In genomic region chr10:95708001-95708400, GRCm38 (mm10) we compare ENCODE assay signal across 10 mouse cellular contexts. TPM values are rescaled to one million over a fixed set of nuclear protein-coding genes. Genes with fewer than 3 reads are reported as not detected.
DNase-seq lines count a peak whose midpoint lies in the region; ATAC-seq and TF ChIP-seq lines count a peak whose summit lies in the region.
"Had no signal": no experiment of that assay in that cellular context is flagged by ENCODE, and none has a peak within 500 bp of the region (broad histone marks: within the 10 kb centered on the region; RNA-seq: fewer than 3 reads in every experiment).

No protein-coding gene starts in this region.

- no peaks in the 10 kb centered on the region for H3K79me2 ChIP-seq in heart, adult 2 months (replicated peaks; ENCODE audit: control insufficient read depth, insufficient read depth, low read length)

- H3K27ac ChIP-seq in neural tube, embryonic 15.5 days (replicated peaks), result no peak overlapping the region
- H3K27ac ChIP-seq in heart, adult 2 months, result peak overlapping the region; percentile 52
- H3K27ac ChIP-seq: liver, embryonic 12.5 days had no signal

- no peaks in the 10 kb centered on the region for H3K36me3 ChIP-seq in neural tube, embryonic 15.5 days
- no peaks in the 10 kb centered on the region for H3K36me3 ChIP-seq in heart, adult 2 months (ENCODE audit: control insufficient read depth, insufficient read depth, low read length)
- H3K36me3 ChIP-seq: liver, embryonic 12.5 days had no signal

- TF ChIP-seq POLR2A in heart, adult 2 months (IDR thresholded peaks at IDR 0.05; ENCODE audit: insufficient read depth, low read depth, low read length), result no peak

- TF ChIP-seq EP300 in heart, adult 2 months (IDR thresholded peaks at IDR 0.05; ENCODE audit: insufficient read depth, low read depth, low read length), result peak; percentile 96

- 81% methylated on average over 5 of the region's 5 CpGs for WGBS in neural tube, embryonic 15.5 days
- 33% methylated on average over 5 of the region's 5 CpGs for WGBS in heart, adult 2 months

- peak; percentile 50 for DNase-seq in neural tube, embryonic 10.5 days (ENCODE audit: extremely low spot score, low spot score)
- DNase-seq in heart, adult 2 months, result peak; percentile 49 to 71
- DNase-seq in kidney, postnatal 10 days, result peak; percentile 51
- peak; percentile 25 for DNase-seq in thymus, postnatal 4 days
- no peak for DNase-seq in cerebellum, postnatal 36 days
- no peak for DNase-seq in gastrocnemius, postnatal 36 days

- H3K9ac ChIP-seq in neural tube, embryonic 15.5 days (replicated peaks), result no peak overlapping the region
- H3K9ac ChIP-seq in heart, adult 2 months (ENCODE audit: low read depth, low read length), result no peak overlapping the region
- H3K9ac ChIP-seq: liver, embryonic 12.5 days had no signal

- H3K27me3 ChIP-seq in neural tube, embryonic 15.5 days (replicated peaks), result no peaks in the 10 kb centered on the region
- H3K27me3 ChIP-seq in heart, adult 2 months (ENCODE audit: control insufficient read depth, insufficient read depth, low read length), result no peaks in the 10 kb centered on the region
- H3K27me3 ChIP-seq: liver, embryonic 12.5 days had no signal

- H3K4me1 ChIP-seq in neural tube, embryonic 15.5 days, result no peaks in the 10 kb centered on the region
- H3K4me1 ChIP-seq in heart, adult 2 months (ENCODE audit: control insufficient read depth, insufficient read depth, low read length), result peaks cover 12% of the 10 kb centered on the region

- no peak for TF ChIP-seq CTCF in heart, adult 2 months (IDR thresholded peaks at IDR 0.05)

- H3K4me3 ChIP-seq in neural tube, embryonic 15.5 days (replicated peaks), result no peak overlapping the region
- no peak overlapping the region for H3K4me3 ChIP-seq in heart, adult 2 months
- H3K4me3 ChIP-seq: erythroblast, embryonic 14.5 days; liver, embryonic 12.5 days had no signal

- H3K4me2 ChIP-seq in neural tube, embryonic 15.5 days, result no peak overlapping the region
- H3K4me2 ChIP-seq: liver, embryonic 12.5 days had no signal

- no peaks in the 10 kb centered on the region for H3K9me3 ChIP-seq in neural tube, embryonic 15.5 days (replicated peaks)
- H3K9me3 ChIP-seq: liver, embryonic 12.5 days had no signal

- ATAC-seq in neural tube, embryonic 15.5 days (ENCODE audit: low FRiP score), result no peak
- no peak for ATAC-seq in monocyte, adult 5-6 weeks (replicated peaks; ENCODE audit: insufficient number of reproducible peaks, low FRiP score, low TSS enrichment, poor library complexity, severe bottlenecking)
- ATAC-seq: liver, embryonic 12.5 days had no signal

- intact Hi-C loops in heart, adult 2 months (cut with DNase I), result loop anchor here (1.0 to 5.0 kb wide), 2 partner anchors 31 to 51 kb away; no protein-coding TSS in a partner anchor
- intact Hi-C loops in gastrocnemius, postnatal 36 days (cut with DNase I), result no loop called here

RNA-seq across cellular contexts. Expression of gene Anapc15-ps, which starts 34.8 kb away (rescaled TPM):
- not detected in 2 replicates for polyA plus RNA-seq in neural tube, embryonic 15.5 days (2015; fragmentation: Nextera tagmentation; extraction: Ambion mirVana)
- not detected for total RNA-seq in heart, adult 2 months (2021)
- not detected in 2 replicates for polyA plus RNA-seq in heart, adult 2 months (2012; rRNA removed)
- not detected for total RNA-seq in gastrocnemius, postnatal 36 days (2021)
- total RNA-seq in monocyte, adult 5-6 weeks (2017), result not detected in 3 replicates
- polyA plus RNA-seq: erythroblast, embryonic 14.5 days; liver, embryonic 12.5 days had no signal

Comparison
In these comparisons a context has a peak if more than half of its experiments do, and no peak if none do; other contexts are left out.
1. DNase-seq: peak in neural tube, embryonic 10.5 days (single experiment), heart, adult 2 months (2 of 2), kidney, postnatal 10 days (single experiment) and thymus, postnatal 4 days (single experiment); none in cerebellum, postnatal 36 days (0 of 2) and gastrocnemius, postnatal 36 days (0 of 2).